Mouse (Mus musculus) embryonic fibroblast, embryonic 13.5 days (primary cell): ENCODE results near the gene Rab5b.

Experiments
- CTCF ChIP-seq: IDR thresholded peaks from 2 replicates; pipeline ENCODE4 v1.5.1; 2011; ENCODE audit warnings: mild to moderate bottlenecking, control low read depth, low read length, moderate library complexity, borderline replicate concordance; ENCODE audit not compliant: insufficient read depth
- POLR2A ChIP-seq: IDR thresholded peaks from 2 replicates; pipeline ENCODE4 v1.6.1; 2011; ENCODE audit warnings: low read depth, mild to moderate bottlenecking, control low read depth, low read length, moderate library complexity

GRCm38 (mm10) chr10:128703895-128704294 is 7.8 kb upstream of the Rab5b start, which contains the start of gene Pmel:
- no peak for TF ChIP-seq CTCF
- no peak for TF ChIP-seq POLR2A
